ENCODE assay signal across 8 mouse cellular contexts in genomic region chr2:164804533-164805331, GRCm38 (mm10). TPM values are rescaled to one million over a fixed set of nuclear protein-coding genes. Genes with fewer than 3 reads are reported as not detected.
DNase-seq lines count a peak whose midpoint lies in the region; ATAC-seq and TF ChIP-seq lines count a peak whose summit lies in the region.

Gene Acot8 (minus strand): TSS chr2:164804882.
Gene Zswim3 (plus strand): TSS chr2:164805098.

- TF ChIP-seq POLR2A in ES-Bruce4 (IDR thresholded peaks at IDR 0.05; ENCODE audit: insufficient read depth, low read length): peak; percentile 94

- H3K36me3 ChIP-seq in ES-Bruce4 (ENCODE audit: control insufficient read depth, insufficient read depth, low read length, poor library complexity, severe bottlenecking): no peaks in the 10 kb centered on the region
- H3K36me3 ChIP-seq in forebrain, embryonic 13.5 days (ENCODE audit: poor library complexity, severe bottlenecking): peaks cover 31% of the 10 kb centered on the region
- H3K36me3 ChIP-seq in neural tube, embryonic 15.5 days: peaks cover 17% of the 10 kb centered on the region

- intact Hi-C loops in heart, postnatal 14 days (cut with DNase I): no loop called here

- peak within 1 kb of the TSS; percentile 79 for H3K4me3 ChIP-seq in ES-Bruce4 (ENCODE audit: low read depth, low read length)
- H3K4me3 ChIP-seq in forebrain, embryonic 13.5 days: peak within 1 kb of the TSS; percentile 82
- peak within 1 kb of the TSS; percentile 96 for H3K4me3 ChIP-seq in neural tube, embryonic 15.5 days (replicated peaks)

- no peaks in the 10 kb centered on the region for H3K27me3 ChIP-seq in ES-Bruce4 (ENCODE audit: control insufficient read depth, insufficient read depth, low read length, poor library complexity, severe bottlenecking)
- no peaks in the 10 kb centered on the region for H3K27me3 ChIP-seq in forebrain, embryonic 13.5 days
- H3K27me3 ChIP-seq in neural tube, embryonic 15.5 days (replicated peaks): no peaks in the 10 kb centered on the region

- peak; percentile 96 to 97 for DNase-seq in heart, postnatal 14 days
- peak; percentile 99 for DNase-seq in layer of hippocampus, adult 11-12 months (ENCODE audit: low spot score)
- DNase-seq in lung, adult 18-20 months: peak; percentile 98 to 99
- DNase-seq in testis, postnatal 14 days (ENCODE audit: low spot score): peak; percentile 98

- peaks cover 5% of the 10 kb centered on the region for H3K4me1 ChIP-seq in ES-Bruce4 (ENCODE audit: control insufficient read depth, insufficient read depth, low read length)
- peaks cover 33% of the 10 kb centered on the region for H3K4me1 ChIP-seq in forebrain, embryonic 13.5 days
- H3K4me1 ChIP-seq in neural tube, embryonic 15.5 days: peaks cover 47% of the 10 kb centered on the region

- peak within 1 kb of the TSS; percentile 68 for H3K27ac ChIP-seq in ES-Bruce4 (ENCODE audit: insufficient read depth, low read length)
- H3K27ac ChIP-seq in forebrain, embryonic 13.5 days: peak within 1 kb of the TSS; percentile 72
- peak within 1 kb of the TSS; percentile 91 for H3K27ac ChIP-seq in neural tube, embryonic 15.5 days (replicated peaks)

- H3K9ac ChIP-seq in ES-Bruce4 (ENCODE audit: low read depth, poor library complexity, severe bottlenecking): peak within 1 kb of the TSS; percentile 60
- peak within 1 kb of the TSS; percentile 85 for H3K9ac ChIP-seq in forebrain, embryonic 13.5 days
- peak within 1 kb of the TSS; percentile 86 for H3K9ac ChIP-seq in neural tube, embryonic 15.5 days (replicated peaks)

- peak; percentile 99 for ATAC-seq in cerebellum, adult (ENCODE audit: insufficient number of reproducible peaks, low FRiP score, low TSS enrichment)
- ATAC-seq in forebrain, embryonic 13.5 days: peak; percentile 97
- ATAC-seq in neural tube, embryonic 15.5 days (ENCODE audit: low FRiP score): peak; percentile 97

- H3K4me2 ChIP-seq in forebrain, embryonic 13.5 days: peak within 1 kb of the TSS; percentile 84
- peak within 1 kb of the TSS; percentile 82 for H3K4me2 ChIP-seq in neural tube, embryonic 15.5 days

- no peaks in the 10 kb centered on the region for H3K9me3 ChIP-seq in ES-Bruce4 (replicated peaks; ENCODE audit: control insufficient read depth, insufficient read depth, low read length, poor library complexity, severe bottlenecking)
- H3K9me3 ChIP-seq in forebrain, embryonic 13.5 days (replicated peaks): no peaks in the 10 kb centered on the region
- no peaks in the 10 kb centered on the region for H3K9me3 ChIP-seq in neural tube, embryonic 15.5 days (replicated peaks)

- no peak for TF ChIP-seq EP300 in ES-Bruce4 (IDR thresholded peaks at IDR 0.05; ENCODE audit: insufficient read depth, low read depth, low read length)

- 0% methylated on average over 47 of the region's 47 CpGs for WGBS in forebrain, embryonic 13.5 days
- WGBS in neural tube, embryonic 15.5 days: under 1% methylated on average over 47 of the region's 47 CpGs

- no peak for TF ChIP-seq CTCF in ES-Bruce4 (IDR thresholded peaks at IDR 0.05; ENCODE audit: low read depth, low read length)

RNA-seq across cellular contexts. Expression of gene Acot8, which starts in this region (rescaled TPM):
- polyA plus RNA-seq in ES-Bruce4 (2011; ENCODE audit: insufficient read depth, insufficient read length, low read depth, missing spikeins): 15.0 and 15.7 TPM in 2 replicates
- polyA plus RNA-seq in forebrain, embryonic 13.5 days (2015; fragmentation: Nextera tagmentation; extraction: Ambion mirVana): 16.5 and 17.0 TPM in 2 replicates
- total RNA-seq in heart, postnatal 14 days (2021): 10 to 100 TPM; 11.2 to 11.3 TPM
- polyA plus RNA-seq in neural tube, embryonic 15.5 days (2015; fragmentation: Nextera tagmentation; extraction: Ambion mirVana): 24.1 and 26.4 TPM in 2 replicates

RNA-seq across cellular contexts. Expression of gene Zswim3, which starts in this region (rescaled TPM):
- polyA plus RNA-seq in ES-Bruce4 (2011; ENCODE audit: insufficient read depth, insufficient read length, low read depth, missing spikeins): 10.7 and 12.1 TPM in 2 replicates
- 11.7 and 12.1 TPM in 2 replicates for polyA plus RNA-seq in forebrain, embryonic 13.5 days (2015; fragmentation: Nextera tagmentation; extraction: Ambion mirVana)
- total RNA-seq in heart, postnatal 14 days (2021): 1 to 10 TPM; 2.4 to 2.6 TPM
- polyA plus RNA-seq in neural tube, embryonic 15.5 days (2015; fragmentation: Nextera tagmentation; extraction: Ambion mirVana): 14.9 and 16.2 TPM in 2 replicates

Comparison
In these comparisons a context has a peak if more than half of its experiments do, and no peak if none do; other contexts are left out.
1. Peak in every context shown above with its lines: DNase-seq, ATAC-seq, H3K4me3 ChIP-seq and H3K27ac ChIP-seq.